Mouse (Mus musculus): ENCODE results near the gene Anxa1.

The Anxa1 gene

DNA sequence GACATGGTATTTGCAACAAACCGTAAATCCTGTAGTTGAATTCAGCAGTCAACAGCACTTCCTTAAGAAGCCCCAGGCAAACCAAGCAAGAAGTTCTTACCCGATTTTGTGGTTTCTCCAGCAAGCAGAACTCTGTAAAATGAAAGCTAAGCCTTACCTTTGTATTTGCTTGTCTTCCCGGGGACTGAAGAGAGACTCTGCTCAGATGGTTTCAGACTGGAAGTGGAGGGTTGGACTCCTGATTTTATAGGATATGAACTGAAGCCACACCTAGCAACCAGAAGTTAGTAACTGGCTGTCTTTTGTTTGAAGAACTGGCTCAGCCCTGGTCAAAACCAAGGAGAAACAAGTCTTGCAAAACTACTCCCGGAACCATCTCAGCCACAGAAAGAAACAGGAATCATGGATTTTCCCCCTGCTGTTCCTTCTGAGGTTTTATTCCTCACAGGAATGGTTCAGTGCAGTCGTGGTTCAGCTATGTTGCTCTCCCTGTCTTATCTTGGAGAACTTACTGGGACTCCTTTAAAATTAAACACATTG, at the start of gene Anxa1:
Gene Anxa1, minus strand, starts transcription at position 490 of the 540 bp plus-strand sequence.
- DNase-seq (ENCODE audit: low spot score in 2 of 2): no peak

DNA sequence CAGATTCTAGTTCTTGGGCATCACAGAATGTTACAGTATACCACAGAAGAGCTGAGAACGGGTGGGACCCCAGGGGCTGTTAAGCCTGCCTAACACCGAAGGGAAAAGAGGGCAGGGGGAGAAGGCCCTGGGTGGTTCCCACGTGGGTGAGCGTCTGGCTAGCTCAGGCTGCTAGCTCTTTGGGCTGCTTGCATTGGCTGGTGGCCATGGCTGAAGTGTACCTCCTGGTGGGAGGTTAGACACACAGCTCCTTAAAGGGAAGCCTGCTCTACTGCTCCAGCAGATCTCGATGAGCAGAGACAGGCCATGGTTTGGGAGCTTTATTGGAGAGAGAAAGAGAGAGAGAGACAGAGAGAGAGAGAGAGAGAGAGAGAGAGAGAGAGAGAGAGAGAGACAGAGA, 46.3 kb upstream of the Anxa1 start:
- no peak for DNase-seq (ENCODE audit: low spot score in 2 of 2)

DNA sequence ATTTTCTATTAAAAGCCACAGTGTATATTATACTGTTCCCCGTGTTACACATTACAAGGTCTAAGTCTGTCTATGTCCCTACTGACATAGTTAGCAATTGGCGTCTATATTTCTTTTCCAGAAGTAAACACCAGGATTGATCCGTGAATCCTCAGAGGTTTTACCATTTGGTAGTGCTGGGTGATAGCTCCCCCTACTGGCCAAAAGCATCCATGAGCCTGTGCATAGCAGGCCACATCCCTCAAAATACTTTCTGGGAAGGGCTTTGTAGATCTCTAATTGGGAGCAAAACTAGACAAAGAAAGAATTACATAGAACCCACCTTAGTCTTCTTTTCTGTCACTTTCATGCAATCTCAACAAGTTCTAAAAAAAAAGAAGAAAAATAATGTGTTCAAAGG, 43.8 kb upstream of the Anxa1 start:
- DNase-seq (ENCODE audit: low spot score in 2 of 2): peak in 1 of 2 experiments; percentile 43

DNA sequence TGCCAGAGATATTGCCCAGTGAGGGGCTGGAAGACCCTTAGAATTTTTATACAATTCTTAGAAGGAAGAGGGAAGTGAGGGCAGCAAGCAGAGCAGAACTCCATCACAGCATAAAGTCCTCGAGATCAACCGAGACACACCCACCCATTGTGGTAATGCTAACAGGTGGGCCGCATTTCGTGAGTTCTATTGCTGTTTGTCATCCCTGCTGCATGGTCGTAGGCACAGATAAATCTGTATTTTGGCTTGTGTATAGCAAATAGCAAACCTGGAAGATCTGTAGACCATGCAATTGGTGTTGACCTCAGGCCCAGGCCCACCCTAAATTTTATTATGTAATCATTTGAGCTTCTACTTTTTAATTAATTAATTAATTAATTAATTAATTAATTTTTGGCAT, 43.2 kb upstream of the Anxa1 start:
- DNase-seq (ENCODE audit: low spot score in 2 of 2): no peak

DNA sequence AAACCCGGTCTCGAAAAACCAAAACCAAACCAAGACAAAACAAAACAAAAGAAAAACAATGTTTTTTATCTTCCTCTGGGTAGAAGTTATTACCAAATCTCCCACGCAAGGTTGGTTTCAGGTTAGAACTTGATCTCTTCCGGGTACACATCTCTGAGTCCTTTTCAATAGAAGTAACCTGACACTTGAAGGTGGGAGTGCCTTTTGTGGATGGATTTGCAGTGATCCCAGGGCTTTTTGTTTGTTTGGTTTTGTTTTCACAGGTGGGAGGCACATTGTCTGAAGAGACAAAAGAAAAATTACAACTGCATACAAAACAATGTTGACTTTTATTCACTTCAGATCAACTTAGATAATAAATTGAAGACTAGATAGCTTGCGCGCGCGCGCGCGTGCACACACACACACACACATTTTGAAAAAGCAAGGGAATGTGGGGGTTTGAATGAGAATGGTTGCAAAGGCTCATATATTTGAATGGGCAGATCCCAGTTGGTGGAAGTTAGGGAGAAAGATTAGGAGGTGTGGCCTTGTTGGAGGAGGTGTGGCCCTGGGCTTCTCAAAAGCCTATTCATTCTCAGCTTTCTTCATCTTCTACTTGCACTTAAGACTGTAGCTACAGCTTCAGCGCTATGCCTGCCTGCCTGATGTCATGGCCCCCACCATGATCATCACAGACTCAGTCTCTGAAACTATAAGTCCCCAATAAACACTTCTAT, 35.9 kb upstream of the Anxa1 start:
- no peak for DNase-seq (ENCODE audit: low spot score in 2 of 2)

DNA sequence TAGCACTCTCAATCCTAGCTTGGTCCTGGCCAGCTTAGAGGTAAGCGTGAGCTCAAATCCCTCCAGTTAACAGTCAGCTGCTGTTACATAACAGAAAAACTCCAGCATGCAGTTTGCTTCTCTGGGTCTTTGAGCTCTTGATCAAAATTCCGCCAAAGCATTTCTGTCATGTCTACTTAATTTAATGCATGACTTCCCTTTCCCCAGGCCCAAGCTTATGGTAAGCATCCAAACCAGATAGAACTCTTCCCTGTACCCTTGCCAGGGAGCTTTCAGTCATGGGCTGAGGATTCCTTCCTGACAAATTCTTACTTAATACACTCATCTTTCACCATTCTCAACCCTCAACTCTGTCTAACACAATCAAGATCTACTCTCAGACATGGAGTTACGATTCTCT, 20.5 kb upstream of the Anxa1 start:
- no peak for DNase-seq (ENCODE audit: low spot score in 2 of 2)

DNA sequence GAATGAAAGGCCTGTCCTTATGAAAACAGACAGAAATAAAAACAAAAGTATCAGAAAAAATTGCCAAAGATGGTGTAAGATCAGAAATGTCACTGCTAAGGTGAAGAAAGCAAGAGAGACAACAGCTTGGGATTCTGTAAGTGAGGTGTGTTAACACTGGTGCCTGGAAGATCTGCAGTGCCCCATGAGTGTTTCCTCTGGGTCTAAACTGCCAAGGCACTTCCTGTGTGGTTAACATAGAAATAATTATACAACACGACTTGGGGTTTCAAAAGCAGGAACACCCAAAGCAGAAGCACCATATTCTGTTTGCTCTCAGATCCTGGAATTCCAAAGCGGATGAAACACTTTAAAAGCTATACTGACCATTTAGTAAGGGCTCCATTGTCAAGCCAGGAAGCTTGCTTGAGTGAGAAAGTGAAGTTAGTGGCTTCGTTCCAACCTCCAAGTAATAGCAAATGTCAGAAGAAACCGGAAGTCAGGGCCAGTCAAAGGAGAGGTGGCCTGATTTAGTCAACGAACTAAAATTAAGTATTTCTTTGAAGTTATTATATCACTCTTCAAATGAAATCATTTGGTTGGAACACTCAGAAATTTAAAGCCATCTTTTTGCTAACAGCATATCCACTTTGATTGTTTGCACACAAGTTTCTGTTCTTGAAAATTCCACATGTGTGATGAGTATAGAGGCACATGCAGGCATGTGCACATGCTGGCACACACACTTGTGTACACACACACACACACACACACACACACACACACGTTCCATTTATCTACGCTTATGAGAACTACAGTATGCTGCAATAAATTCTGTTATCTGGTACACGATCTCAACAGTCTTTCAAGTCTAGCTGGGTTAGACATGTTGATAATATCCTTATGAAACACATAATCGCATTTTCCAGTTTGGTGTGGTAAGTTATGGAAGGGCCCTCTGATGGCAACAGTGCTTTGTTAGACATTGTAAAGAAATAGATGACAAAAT, 19.1 kb upstream of the Anxa1 start:
- DNase-seq (ENCODE audit: low spot score in 2 of 2): no peak

DNA sequence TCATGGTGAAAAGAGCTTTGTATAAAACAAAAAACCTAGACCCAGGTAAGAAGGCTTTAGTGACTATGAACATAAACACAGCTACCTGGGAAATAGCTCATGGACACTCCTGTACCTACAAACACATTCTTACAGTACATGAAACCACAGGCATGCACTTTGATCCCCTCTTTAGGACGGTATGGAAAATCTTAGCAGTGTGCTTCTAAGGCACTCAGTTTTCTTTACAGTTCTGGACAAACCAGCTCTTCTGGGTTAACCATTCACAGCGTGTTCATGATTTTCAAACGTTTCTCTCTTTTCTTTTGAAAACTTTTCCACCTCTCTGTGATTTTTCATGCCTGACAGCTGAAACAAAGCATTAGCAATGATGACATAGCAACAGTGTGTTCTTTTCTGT, 15.7 kb upstream of the Anxa1 start:
- DNase-seq (ENCODE audit: low spot score in 2 of 2): no peak

DNA sequence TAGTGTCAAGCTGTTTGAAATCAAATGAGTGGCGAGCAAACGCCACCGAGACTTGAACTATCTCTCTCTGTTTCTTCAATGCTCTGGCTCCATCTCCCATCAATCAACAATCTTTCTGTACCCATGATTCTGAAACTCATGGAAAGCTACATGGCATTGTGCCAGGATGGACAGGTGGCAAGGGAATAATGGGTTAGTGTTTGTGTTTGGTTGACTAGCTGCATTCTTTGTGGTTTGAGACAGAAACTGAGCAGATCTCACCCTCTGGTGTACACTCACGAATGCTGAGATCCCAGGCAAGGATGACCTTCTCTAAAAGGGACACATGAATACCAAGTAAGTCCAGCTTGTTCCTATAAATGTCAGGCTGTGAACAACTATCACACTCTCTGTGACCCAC, 14.3 kb upstream of the Anxa1 start:
- DNase-seq (ENCODE audit: low spot score in 2 of 2): no peak

DNA sequence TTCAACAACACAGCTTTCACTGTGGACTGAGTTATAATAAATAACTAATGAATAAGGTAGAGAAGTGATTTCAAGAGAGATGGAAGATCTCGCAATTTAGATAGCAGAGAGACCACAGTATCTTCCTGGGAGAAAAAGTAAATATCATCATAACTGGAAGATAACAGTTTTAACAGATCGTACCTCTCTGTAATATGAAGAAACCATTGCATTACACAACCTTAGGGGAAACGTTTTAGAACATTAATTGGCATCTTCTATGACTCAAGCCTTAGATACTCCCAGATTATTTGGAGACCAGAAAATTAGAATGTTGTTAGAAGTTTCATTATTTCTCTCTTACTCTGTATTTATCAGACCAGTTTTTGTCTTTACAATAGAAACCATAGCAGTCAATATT, 13.0 kb upstream of the Anxa1 start:
- DNase-seq (ENCODE audit: low spot score in 2 of 2): no peak

DNA sequence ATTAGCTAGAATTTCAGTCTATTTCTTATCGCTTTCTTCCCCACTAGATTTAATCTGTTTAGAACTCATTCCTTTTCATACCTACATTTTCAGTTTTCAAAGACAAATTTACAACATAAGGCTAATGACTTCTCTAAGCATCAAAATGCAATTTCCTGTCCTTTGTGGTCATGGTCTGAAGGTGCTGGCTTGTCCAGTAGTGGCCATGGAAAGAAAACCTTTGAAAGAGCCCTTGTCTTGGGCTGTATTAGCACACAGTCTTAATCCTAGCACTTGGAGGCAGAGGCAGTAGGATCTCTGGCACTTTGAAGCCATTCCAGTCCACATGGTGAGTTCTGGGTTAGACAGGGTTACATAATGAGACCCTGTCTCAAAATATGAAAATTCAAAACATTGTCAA, 12.5 kb upstream of the Anxa1 start:
- no peak for DNase-seq (ENCODE audit: low spot score in 2 of 2)

DNA sequence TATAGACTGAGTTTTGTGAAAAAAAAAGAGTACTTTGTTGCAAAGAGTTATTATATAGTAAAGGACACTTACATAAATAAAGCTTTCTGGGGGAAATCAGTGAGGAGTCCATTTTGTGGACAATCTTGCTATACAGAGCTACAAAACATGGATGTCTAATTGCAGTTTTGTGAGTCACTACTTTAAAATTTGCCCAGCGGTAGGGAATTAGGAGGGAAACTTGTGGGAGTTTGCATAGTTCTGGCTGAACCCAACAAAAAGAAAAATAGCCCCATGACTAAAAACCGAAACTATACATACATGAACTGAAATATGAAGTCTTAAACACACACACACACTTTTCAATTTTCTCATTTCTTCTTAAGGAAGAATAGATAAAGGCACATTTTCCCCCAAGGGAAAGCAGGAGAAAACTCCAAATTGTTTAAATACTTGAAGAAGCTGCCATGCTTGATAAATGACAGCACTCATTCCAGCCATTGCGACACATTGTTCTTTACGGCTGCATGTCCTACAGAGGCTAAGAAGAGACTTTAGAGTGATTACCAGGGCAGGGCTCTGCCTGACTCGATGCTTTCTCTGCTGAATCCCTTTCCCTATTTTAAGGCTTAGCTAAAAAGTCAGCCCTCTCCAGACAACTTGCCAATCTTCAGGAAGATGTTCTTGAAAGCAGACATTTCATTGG, 11.9 kb upstream of the Anxa1 start:
- DNase-seq (ENCODE audit: low spot score in 2 of 2): no peak

DNA sequence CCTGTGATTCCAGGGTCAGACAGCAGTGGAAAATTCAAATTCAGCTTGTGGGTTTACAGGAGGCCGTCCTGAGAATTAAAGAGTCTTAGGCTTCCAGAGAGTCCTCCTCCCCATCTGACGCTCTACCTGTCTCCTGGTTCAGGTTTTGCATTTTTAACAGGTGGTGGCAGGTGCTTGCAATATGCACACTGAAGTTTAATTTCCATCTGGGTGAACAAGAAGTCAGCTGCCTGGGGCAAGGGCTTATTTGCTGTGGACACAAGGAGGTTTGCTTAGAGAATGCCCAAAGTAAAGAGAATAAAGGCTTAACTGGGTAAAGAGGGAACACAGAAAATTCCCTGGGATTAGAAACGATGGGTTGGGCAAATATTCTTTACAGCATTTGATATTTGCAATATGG, 11.2 kb upstream of the Anxa1 start:
- DNase-seq (ENCODE audit: low spot score in 2 of 2): no peak

DNA sequence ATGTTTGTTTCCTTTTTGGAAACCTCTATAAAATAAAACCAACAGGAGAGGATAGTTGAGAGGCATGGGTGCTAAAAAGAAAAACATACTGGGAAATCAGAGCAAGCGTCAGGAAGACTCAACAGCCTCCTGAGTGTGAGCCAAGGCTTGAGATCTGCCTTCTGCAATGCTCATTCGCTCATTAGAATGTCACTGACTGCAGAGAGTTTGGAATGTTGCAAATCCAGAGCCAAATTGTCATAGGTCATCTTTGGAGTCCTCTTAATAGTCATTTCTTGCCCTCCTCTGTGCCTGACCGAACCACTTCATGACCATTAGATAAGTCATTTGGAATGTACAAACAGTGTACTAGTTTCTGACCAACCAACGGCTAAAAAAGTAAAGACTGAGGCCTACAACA, 8.4 kb upstream of the Anxa1 start:
- DNase-seq (ENCODE audit: low spot score in 2 of 2): no peak

DNA sequence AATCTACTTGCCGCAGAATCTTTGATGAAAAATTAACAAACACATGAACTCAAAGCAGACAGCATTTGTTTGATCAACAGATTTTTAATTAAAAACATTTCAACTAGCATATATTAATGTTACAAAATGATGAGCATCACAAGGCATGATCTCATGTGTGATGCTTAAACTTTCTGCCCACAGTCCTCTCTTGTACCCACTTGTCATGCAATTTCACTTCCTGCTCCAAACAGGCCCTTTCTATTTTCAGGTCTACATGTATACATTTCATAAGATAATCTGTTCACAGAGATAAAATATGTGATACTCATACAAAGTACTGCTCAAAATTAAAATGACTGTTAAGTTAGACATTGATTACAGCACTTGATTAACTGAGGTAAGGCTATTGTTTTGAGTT, 6.3 kb upstream of the Anxa1 start:
- DNase-seq (ENCODE audit: low spot score in 2 of 2): no peak

DNA sequence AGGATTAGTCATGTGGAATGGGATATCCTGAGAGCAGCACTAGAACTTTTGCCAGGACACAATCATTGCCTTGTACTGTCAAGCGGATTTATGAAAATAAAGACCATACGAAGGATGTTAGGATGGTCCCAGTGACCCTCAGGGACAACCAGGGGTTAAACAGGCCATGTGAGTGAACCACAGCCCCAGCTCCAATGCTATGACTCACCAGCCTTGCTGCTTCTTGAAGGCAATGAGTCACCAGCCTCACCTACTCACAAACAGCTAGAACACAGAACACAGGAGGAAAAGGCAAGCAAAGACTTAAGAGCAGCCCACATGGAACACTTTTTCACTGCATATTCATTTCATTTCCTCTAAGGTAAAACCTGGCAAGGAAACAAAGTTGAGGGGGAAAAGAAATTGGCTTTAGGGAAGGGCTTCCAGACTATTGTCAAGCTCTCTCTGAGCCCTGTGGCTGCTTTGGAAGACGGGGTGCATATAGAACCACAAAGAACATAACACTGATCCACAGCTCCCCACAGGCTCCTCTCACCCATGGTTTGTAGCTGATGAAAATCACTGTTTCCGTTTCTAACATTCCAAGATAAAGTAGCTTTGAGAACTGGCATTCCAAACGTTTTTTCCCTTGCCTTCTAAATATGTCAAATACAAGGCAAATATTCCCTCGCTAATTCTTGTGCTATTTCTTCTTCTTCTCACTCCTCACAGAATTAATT, 3.0 kb upstream of the Anxa1 start:
- no peak for DNase-seq (ENCODE audit: low spot score in 2 of 2)

DNA sequence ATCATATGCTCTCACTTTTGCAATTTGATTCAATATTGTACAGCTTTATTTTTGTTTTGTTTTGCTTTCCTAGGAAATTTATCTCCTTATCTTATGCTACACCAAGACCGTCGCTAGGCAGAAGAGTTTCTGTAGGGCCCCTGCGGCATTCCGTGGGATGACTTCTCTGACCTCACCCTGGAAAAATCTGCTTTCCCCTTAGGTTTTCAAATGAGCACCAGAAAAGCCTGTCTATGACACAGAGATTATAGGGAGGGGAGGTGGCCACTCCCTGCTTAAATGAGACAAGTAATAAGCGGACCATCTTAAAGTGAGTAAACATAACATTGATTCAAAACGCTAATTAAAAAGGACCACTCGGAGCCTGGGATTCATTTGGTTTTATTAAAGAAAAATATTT, 1.0 kb downstream of the Anxa1 start:
- DNase-seq (ENCODE audit: low spot score in 2 of 2): no peak

DNA sequence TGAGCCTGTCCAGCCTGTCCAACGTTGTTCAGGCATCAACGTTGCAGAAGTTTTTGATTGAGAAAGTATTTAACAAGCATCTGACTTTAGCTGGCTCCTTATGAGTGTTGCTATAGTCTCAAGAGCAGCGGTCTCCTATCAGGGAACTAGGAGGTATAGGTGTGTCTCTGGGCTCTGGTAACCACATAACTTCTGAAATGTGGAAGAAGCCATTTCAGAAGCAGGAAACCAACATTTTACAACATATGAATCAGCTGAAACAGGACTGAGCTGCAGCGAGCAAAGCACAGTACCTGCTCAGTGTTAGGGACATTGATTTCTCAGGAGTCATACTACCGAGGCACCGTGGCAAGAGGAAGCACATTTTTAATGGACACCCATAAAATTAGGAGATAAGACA, 1.5 kb downstream of the Anxa1 start:
- no peak for DNase-seq (ENCODE audit: low spot score in 2 of 2)

DNA sequence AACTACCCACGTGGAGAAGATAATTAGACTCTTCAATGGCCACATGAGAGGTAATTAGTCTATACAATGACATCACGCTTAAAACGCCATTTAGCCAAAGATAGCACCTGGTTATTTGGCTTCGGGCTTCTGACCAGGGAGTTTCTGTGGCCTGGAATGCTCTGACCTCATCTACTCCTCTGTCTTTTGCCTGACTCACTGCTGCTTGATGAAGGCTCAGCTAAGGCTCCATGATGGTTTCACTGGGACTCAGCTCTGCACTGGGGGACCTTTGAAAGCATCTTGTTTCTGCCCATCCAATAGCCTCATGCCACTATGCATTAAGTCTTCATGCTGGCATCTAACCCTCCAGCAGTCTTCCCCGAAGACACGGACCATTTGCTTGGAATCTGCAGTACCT, 2.5 kb downstream of the Anxa1 start:
- no peak for DNase-seq (ENCODE audit: low spot score in 2 of 2)

DNA sequence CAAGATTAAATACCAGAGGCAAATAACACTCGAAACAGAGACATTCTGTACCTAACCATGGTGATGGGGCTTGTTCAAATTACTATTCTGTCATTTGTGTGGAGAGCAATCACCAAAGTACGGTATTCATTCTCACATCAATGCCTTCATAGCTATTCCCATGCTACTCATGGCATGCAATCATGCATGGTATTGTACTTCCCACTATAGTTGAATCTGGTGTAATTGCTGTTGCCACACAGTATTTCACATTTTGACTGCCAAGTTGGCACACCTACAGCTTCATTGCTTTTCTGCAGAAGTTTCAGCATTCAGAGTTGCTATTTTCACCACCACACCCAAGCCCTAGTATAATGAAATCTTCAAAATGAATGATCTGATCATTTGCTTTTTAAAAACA, 4.4 kb downstream of the Anxa1 start:
- no peak for DNase-seq (ENCODE audit: low spot score in 2 of 2)

DNA sequence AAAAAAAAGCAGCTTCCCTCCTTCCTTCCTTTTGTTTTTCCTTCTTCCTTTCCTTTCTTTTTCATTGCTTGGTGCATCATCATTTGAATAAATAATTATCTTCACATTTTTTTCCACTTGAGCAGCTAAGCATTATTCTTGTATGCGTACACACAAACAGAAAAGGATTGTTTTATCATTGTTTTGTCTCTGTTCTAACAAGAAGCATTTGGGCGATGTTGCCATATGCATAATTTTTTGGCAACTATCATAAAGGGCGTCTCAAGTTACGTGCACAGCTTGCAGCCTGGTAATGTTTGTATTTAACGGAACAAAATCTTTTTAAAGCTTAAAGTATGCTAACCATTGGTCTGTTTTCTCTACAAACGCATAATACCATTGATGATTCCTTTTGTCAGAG, 5.1 kb downstream of the Anxa1 start:
- DNase-seq (ENCODE audit: low spot score in 2 of 2): no peak

All from frontal cortex, postnatal 14 days (tissue).